Mouse (Mus musculus) hindbrain, embryonic 13.5 days (tissue): ENCODE results near the gene Atp2c2. TPM values are rescaled to one million over a fixed set of nuclear protein-coding genes. Genes with fewer than 3 reads are reported as not detected.

ENCODE experiments used
- ATAC-seq: fragments of 200-750 bp; cut with Nextera tagmentation; 2 replicates; pipeline ENCODE4 v1.8.0; 2017; ENCODE audit warnings: moderate TSS enrichment; ENCODE audit not compliant: low FRiP score
- H3K27ac ChIP-seq: fragments of 300-500 bp; sonication (generic); 2 replicates; pipeline ENCODE4 v1.5.1; 2015; ENCODE audit warnings: inconsistent platforms, mild to moderate bottlenecking, moderate library complexity
- H3K27me3 ChIP-seq: fragments of 300-500 bp; sonication (generic); 2 replicates; pipeline ENCODE4 v1.6.1; 2015; ENCODE audit warnings: mild to moderate bottlenecking, inconsistent platforms
- H3K36me3 ChIP-seq: fragments of 300-500 bp; sonication (generic); 2 replicates; pipeline ENCODE4 v1.6.1; 2015; ENCODE audit warnings: mild to moderate bottlenecking, inconsistent platforms
- H3K4me1 ChIP-seq: fragments of 300-500 bp; sonication (generic); replicated peaks from 2 replicates; pipeline ENCODE4 v1.6.1; 2015; ENCODE audit warnings: inconsistent platforms
- H3K4me2 ChIP-seq: fragments of 300-500 bp; sonication (generic); 2 replicates; pipeline ENCODE4 v1.6.1; 2015; ENCODE audit warnings: inconsistent platforms, mild to moderate bottlenecking, moderate library complexity
- H3K4me3 ChIP-seq: fragments of 300-500 bp; sonication (generic); 2 replicates; pipeline ENCODE4 v1.5.1; 2015; ENCODE audit warnings: mild to moderate bottlenecking, inconsistent platforms
- H3K9ac ChIP-seq: fragments of 300-500 bp; sonication (generic); 2 replicates; pipeline ENCODE4 v1.6.1; 2015; ENCODE audit warnings: mild to moderate bottlenecking, inconsistent platforms
- H3K9me3 ChIP-seq: fragments of 300-500 bp; sonication (generic); 2 replicates; pipeline ENCODE4 v1.6.1; 2016; ENCODE audit warnings: inconsistent platforms
- WGBS: fragments of 180-500 bp; shearing (Covaris S2); methylation state at CpG from one replicate; pipeline ENCODE4 v1.1.7; 2015; 5-methylcytosine and 5-hydroxymethylcytosine counted together
- polyA plus RNA-seq: library from polyadenylated mRNA; unstranded; fragments of >200 nt; fragmentation: Nextera tagmentation; extraction: Ambion mirVana; gene quantifications from 2 replicates; pipeline ENCODE4 v1.2.1, GENCODE M21; 2015

Gene Atp2c2
- polyA plus RNA-seq, 1 experiment from 2014 or later, result 0.21 TPM

GRCm38 (mm10) chr8:119727093-119727492, 27.3 kb downstream of the Atp2c2 start:
- ATAC-seq, result no peak
- no peaks in the 10 kb centered on the region for H3K9me3 ChIP-seq
- no peak overlapping the region for H3K4me3 ChIP-seq
- 90% methylated on average over 8 of the region's 8 CpGs for WGBS
- H3K4me2 ChIP-seq, result no peak overlapping the region
- no peak overlapping the region for H3K27ac ChIP-seq
- no peak overlapping the region for H3K9ac ChIP-seq
- 0 out of 2 replicates have a peak, but pooled peaks cover 5% of the 10 kb centered on the region for H3K27me3 ChIP-seq
- H3K36me3 ChIP-seq, result no peaks in the 10 kb centered on the region
- H3K4me1 ChIP-seq, result 0 out of 2 replicates have a peak, but pooled peaks cover 6% of the 10 kb centered on the region

GRCm38 (mm10) chr8:119728351-119728895, 28.6 kb downstream of the Atp2c2 start:
- H3K9ac ChIP-seq, result no peak overlapping the region
- 0 out of 2 replicates have a peak, but pooled peaks cover 5% of the 10 kb centered on the region for H3K27me3 ChIP-seq
- WGBS, result 90% methylated on average over 8 of the region's 8 CpGs
- no peak overlapping the region for H3K27ac ChIP-seq
- H3K9me3 ChIP-seq, result no peaks in the 10 kb centered on the region
- no peaks in the 10 kb centered on the region for H3K36me3 ChIP-seq
- H3K4me2 ChIP-seq, result no peak overlapping the region
- 0 out of 2 replicates have a peak, but pooled peaks cover 6% of the 10 kb centered on the region for H3K4me1 ChIP-seq
- no peak for ATAC-seq
- no peak overlapping the region for H3K4me3 ChIP-seq

- Histone ChIP-seq H3K4me2 (no peak overlapping the region), H3K27ac (no peak overlapping the region), H3K4me1 (0 out of 2 replicates have a peak, but pooled peaks cover 6% of the 10 kb centered on the region), H3K9ac (no peak overlapping the region), H3K36me3 (no peaks in the 10 kb centered on the region), H3K27me3 (no peaks in the 10 kb centered on the region), H3K9me3 (no peaks in the 10 kb centered on the region), H3K4me3 (no peak overlapping the region)
- WGBS, result 75% methylated on average over 13 of the region's 13 CpGs
- ATAC-seq, result no peak
Observed at GRCm38 (mm10) chr8:119732072-119732471, 32.3 kb downstream of the Atp2c2 start.

GRCm38 (mm10) chr8:119736348-119736917, 36.6 kb downstream of the Atp2c2 start:
- H3K9ac ChIP-seq, result no peak overlapping the region
- no peaks in the 10 kb centered on the region for H3K36me3 ChIP-seq
- H3K9me3 ChIP-seq, result no peaks in the 10 kb centered on the region
- ATAC-seq, result no peak
- no peak overlapping the region for H3K27ac ChIP-seq
- H3K4me3 ChIP-seq, result no peak overlapping the region
- H3K27me3 ChIP-seq, result no peaks in the 10 kb centered on the region
- no peaks in the 10 kb centered on the region for H3K4me1 ChIP-seq
- WGBS, result 92% methylated on average over 10 of the region's 10 CpGs
- H3K4me2 ChIP-seq, result no peak overlapping the region

- H3K4me1 ChIP-seq, result no peaks in the 10 kb centered on the region
- H3K27me3 ChIP-seq, result no peaks in the 10 kb centered on the region
- no peaks in the 10 kb centered on the region for H3K9me3 ChIP-seq
- no peak for ATAC-seq
- no peaks in the 10 kb centered on the region for H3K36me3 ChIP-seq
- H3K27ac ChIP-seq, result no peak overlapping the region
- H3K4me3 ChIP-seq, result no peak overlapping the region
- H3K4me2 ChIP-seq, result no peak overlapping the region
- 86% methylated on average over 11 of the region's 11 CpGs for WGBS
- H3K9ac ChIP-seq, result no peak overlapping the region
Observed at GRCm38 (mm10) chr8:119737093-119737900, 37.5 kb downstream of the Atp2c2 start.

GRCm38 (mm10) chr8:119738129-119738907, 38.5 kb downstream of the Atp2c2 start:
- Histone ChIP-seq H3K9me3 (no peaks in the 10 kb centered on the region), H3K4me3 (no peak overlapping the region), H3K9ac (no peak overlapping the region), H3K27me3 (no peaks in the 10 kb centered on the region), H3K27ac (no peak overlapping the region), H3K4me1 (no peaks in the 10 kb centered on the region), H3K36me3 (no peaks in the 10 kb centered on the region), H3K4me2 (no peak overlapping the region)
- no peak for ATAC-seq
- 85% methylated on average over 19 of the region's 19 CpGs for WGBS

- Histone ChIP-seq H3K36me3 (no peaks in the 10 kb centered on the region), H3K4me3 (no peak overlapping the region), H3K4me1 (no peaks in the 10 kb centered on the region; the same call in 1 of the 2 replicates), H3K4me2 (no peak overlapping the region), H3K9me3 (no peaks in the 10 kb centered on the region), H3K27ac (no peak overlapping the region), H3K27me3 (no peaks in the 10 kb centered on the region), H3K9ac (no peak overlapping the region)
- no peak for ATAC-seq
- WGBS, result 71% methylated on average over 4 of the region's 4 CpGs
Observed at GRCm38 (mm10) chr8:119740634-119741033, 40.8 kb downstream of the Atp2c2 start.

- ATAC-seq, result no peak
- WGBS, result 87% methylated on average over 7 of the region's 7 CpGs
Observed at GRCm38 (mm10) chr8:119742409-119742808, 42.6 kb downstream of the Atp2c2 start.

GRCm38 (mm10) chr8:119743291-119744026, 43.6 kb downstream of the Atp2c2 start:
- ATAC-seq, result no peak
- H3K27ac ChIP-seq, result no peak overlapping the region

More at GRCm38 (mm10) chr8:119742409-119742808, 42.6 kb downstream of the Atp2c2 start:
- Histone ChIP-seq H3K4me1 (no peaks in the 10 kb centered on the region; the same call in 1 of the 2 replicates), H3K36me3 (no peaks in the 10 kb centered on the region), H3K9ac (no peak overlapping the region), H3K4me2 (no peak overlapping the region), H3K9me3 (no peaks in the 10 kb centered on the region), H3K27me3 (no peaks in the 10 kb centered on the region), H3K27ac (no peak overlapping the region), H3K4me3 (no peak overlapping the region)

GRCm38 (mm10) chr8:119744604-119745003, 44.8 kb downstream of the Atp2c2 start:
- WGBS, result 84% methylated on average over 4 of the region's 4 CpGs
- no peak overlapping the region for H3K9ac ChIP-seq
- no peaks in the 10 kb centered on the region for H3K36me3 ChIP-seq
- no peak overlapping the region for H3K4me2 ChIP-seq
- no peaks in the 10 kb centered on the region for H3K9me3 ChIP-seq
- H3K4me1 ChIP-seq, result no peaks in the 10 kb centered on the region; the same call in 1 of the 2 replicates
- ATAC-seq, result no peak
- no peaks in the 10 kb centered on the region for H3K27me3 ChIP-seq
- no peak overlapping the region for H3K27ac ChIP-seq
- H3K4me3 ChIP-seq, result no peak overlapping the region

More at GRCm38 (mm10) chr8:119743291-119744026, 43.6 kb downstream of the Atp2c2 start:
- Histone ChIP-seq H3K4me1 (no peaks in the 10 kb centered on the region; the same call in 1 of the 2 replicates), H3K9me3 (no peaks in the 10 kb centered on the region), H3K4me3 (no peak overlapping the region), H3K9ac (no peak overlapping the region), H3K27me3 (no peaks in the 10 kb centered on the region), H3K36me3 (no peaks in the 10 kb centered on the region), H3K4me2 (no peak overlapping the region)
- WGBS, result 50% methylated on average over 13 of the region's 13 CpGs
